Mouse (Mus musculus) lung, postnatal 25 days (tissue): ENCODE measurements around the gene Pa2g4.
"Not testable (repeated sequence)": the region's sequence is repeated elsewhere in the genome, so short reads cannot be mapped to it uniquely, and the experiment has no call there.

Experiments
- DNase-seq: peaks from one replicate; pipeline ENCODE4 v3.0.0; 2022; ENCODE audit warnings: low spot score

The Pa2g4 gene

DNA sequence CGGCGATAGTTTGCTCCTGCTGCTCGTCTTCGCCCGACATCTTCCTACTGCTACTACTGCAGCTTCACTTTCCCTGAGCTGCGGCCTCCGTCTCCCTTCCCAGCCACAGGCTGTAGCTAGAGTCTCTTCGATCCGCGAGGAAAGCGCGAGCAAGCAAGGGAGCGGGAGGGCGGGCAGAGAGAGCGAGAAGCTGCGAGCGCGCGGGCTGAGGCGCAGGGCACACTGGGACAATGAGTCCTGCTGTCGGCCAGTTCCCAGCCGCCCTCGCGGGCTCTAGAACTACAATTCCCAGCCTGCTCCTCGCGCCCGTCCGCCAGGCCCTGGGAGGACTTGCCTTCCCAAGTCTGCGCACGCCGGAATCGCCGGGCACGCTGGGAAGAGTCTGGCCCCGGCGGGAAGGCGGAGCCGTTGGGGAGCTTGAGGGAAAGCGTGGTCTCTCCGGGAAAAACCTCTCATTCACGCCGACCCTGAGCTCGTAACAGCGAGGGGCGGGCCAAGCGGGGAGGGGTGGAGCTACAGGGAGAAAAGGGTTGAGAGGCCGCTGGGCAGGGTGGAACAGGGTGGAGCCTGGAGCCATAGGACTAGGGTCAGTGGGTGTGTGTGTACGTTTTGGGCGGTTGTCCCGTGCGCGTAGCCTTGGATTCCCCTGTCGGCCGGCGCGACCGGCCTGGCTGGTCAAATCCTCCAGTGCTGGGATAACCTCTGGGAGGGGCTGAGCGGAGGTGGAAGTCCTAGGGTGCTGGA lies at the start of gene Pa2g4:
Gene Pa2g4, minus strand, starts transcription at position 200 of the 744 bp plus-strand sequence.
- DNase-seq: peak; percentile 99

- DNase-seq: no peak
Measured at GRCm38 (mm10) chr10:128614934-128615333, 49.1 kb upstream of the Pa2g4 start.

GRCm38 (mm10) chr10:128613820-128614219 lies 48.0 kb upstream of the Pa2g4 start:
- DNase-seq: not testable (repeated sequence)

GRCm38 (mm10) chr10:128613154-128613440 lies 47.3 kb upstream of the Pa2g4 start:
- no peak for DNase-seq

DNA sequence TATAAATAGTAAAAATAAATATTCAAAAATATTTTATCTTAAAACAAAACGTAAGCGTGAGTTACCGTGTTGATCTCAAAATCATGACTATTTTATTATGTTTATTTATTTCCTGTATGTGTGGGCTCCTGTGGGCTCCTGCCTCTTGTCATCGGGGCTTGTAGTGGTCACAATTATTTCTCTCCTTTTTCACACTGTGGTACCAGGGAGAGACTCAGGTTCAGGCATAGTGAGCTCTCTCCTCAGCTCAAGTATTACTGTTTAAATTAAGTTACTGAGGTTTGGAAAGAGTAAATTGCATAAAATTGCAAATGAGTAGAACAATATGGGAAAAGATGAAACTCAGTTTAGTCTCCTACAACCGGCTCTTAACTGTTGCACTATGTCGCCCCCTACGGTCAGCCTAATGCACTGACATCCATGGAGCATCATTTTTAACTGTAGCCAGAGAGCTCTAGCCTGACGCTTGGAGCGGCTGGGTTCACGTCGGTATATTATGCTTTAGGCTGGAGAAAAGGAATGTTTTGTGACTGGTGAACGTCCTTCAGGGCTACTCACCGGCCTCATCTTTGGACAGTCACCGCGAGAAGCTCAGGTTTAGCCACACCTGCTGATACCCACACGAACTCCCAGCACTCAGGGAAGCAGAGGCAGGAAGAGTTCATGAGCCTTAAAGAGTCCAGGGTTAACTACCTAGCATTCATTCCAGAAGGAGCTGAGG lies 46.8 kb upstream of the Pa2g4 start:
- peak; percentile 73 for DNase-seq

DNA sequence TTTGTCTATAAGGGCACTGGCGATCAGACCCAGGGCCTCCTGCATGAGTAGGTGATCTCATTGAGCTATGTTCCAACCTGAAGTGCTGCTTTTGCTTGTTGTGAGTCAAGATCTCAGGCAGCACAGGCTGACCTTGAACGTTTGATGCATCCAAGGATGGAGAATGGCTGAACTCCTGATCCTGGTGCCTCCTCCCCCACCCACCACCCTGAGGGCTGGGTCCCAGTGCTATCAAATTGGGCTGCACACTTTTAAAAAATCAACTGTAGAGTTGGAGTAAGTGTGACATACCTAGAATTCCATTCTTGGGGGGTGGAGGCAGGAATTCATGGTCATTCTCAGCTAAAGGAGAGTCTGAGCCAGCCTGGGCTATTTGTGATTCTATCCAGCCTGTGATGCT lies 40.7 kb upstream of the Pa2g4 start:
- no peak for DNase-seq

DNA sequence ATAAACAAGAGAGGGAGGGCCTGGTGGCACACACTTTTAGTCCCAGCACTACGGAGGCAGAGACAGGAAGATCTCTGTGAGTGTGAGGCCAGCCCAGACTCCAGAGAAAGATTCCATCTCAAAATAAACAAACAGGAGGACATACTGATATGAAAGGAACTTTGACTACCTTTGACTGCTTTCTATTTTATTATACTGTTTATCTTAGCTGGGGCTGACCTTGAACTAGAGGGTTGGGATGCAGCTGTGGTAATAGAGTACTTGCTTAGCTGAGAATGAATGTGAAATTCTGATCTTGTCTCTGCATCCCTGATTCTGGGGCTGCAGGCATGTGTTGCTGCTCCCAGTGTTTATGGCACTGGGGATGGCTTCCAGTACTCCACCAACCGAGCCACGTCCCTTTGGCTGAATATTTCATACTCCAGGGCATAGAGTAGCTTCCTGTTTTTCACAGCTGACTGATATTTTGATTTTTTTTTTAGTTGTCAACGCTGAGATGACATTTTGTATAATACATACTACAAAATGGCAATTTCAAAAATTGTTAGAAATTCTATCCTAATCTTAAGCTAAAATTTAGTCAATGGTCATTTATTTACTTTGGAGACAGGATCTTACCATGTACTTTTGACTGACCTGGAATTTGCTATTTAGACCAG lies 36.8 kb upstream of the Pa2g4 start:
- no peak for DNase-seq

- no peak for DNase-seq
Measured at GRCm38 (mm10) chr10:128601499-128601898, 35.7 kb upstream of the Pa2g4 start.

DNA sequence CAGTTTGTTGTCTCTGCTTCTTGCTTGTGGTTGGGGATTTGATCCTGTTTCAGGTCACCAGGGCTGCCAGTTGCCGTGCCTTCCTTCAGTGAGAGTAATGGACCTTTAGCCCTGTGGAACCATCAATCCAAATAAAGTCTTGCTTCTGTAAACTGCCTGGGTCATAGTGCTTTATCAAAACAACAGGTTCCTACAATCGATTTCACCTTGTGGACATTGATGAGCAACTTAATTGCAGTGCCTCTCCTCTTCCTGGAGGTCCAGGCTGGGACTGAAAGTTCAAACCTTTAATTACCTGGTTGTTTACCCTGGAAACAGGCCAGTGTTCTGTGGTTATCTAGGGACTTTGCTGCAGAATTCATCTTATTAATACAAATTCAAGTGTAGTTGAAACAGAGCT lies 32.7 kb upstream of the Pa2g4 start:
- DNase-seq: no peak

- no peak for DNase-seq
Measured at GRCm38 (mm10) chr10:128592797-128593196, 27.0 kb upstream of the Pa2g4 start.

GRCm38 (mm10) chr10:128591436-128591835 lies 25.6 kb upstream of the Pa2g4 start:
- no peak for DNase-seq

- peak; percentile 59 for DNase-seq
Measured at GRCm38 (mm10) chr10:128590193-128590690, 24.5 kb upstream of the Pa2g4 start.

- DNase-seq: peak; percentile 77
Measured at GRCm38 (mm10) chr10:128589464-128590192, 23.8 kb upstream of the Pa2g4 start, which contains the start of gene Erbb3. Gene Erbb3 (minus strand): TSS chr10:128589652.

DNA sequence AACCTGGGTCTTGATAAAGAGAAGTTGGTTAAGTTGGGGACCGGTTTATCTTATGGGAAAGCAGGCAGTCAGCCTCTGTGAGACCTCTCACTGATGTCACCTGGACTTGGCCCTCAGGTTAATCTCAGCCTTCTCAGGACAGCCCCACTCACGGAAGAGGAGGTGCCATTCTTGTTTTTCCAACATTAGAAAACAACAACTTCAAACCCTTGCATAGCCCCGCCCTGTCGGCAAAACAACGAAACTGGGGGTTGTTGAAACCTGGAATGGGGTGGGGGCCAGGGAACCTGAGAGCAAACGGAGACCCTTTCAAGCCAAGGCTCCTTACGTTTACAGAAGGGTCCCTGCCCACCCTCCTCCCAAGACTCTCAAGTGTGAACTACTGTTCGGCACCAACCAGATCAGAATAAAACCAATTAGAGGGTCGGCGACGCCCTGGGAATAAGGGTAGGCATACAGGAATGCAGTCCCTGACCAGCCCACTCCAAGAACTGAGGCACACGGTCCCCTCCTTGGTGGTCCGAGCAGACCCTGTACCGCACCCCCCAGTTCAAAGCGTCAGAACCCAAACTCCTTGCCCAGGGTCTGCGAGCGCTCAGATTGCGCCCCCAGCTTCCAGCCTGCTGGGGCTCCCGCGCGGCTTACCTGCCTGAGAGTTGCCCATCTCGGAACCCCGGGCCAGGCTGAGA lies 23.1 kb upstream of the Pa2g4 start:
- peak; percentile 44 for DNase-seq

DNA sequence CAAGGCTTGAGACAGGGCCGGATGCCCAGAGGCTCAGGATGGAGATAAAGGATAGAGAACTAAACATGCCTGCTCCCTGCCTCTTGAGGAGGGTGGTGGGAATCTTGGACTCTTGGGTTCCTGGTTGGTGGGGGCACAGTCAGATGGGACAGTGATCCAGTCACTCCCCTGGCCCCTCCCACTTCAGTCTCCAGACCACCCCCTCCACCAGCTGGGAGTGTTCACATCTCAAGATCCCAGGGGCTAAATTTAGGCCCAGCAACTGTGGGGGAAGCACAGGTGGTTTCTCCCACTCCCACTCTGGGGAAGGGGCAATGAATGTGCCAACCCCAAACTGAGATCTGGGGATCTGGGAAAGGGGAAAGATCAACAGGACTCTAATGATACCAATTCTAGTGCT lies 22.3 kb upstream of the Pa2g4 start:
- DNase-seq: no peak

GRCm38 (mm10) chr10:128587697-128588096 lies 21.9 kb upstream of the Pa2g4 start:
- no peak for DNase-seq

DNA sequence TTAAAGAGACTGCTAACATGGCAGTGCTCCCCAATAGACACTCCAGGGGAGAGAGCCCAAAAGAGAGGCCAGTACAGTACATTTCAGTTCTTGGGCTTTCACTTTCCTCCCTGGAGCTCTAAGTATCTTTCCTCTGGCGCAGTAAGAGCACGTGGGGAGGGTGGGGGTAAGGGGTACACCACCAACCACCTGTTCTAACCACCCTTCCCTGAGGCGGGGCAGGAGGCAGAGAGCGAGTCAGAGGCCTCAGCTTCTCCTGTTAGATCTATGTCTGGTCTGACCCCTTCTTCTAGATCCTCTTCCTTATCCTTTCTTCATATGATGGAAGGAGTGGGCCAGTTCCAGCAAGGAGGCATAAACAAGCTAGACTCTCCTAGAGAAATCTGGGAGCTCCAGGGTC lies 21.3 kb upstream of the Pa2g4 start:
- DNase-seq: no peak

- no peak for DNase-seq
Measured at GRCm38 (mm10) chr10:128586546-128586945, 20.8 kb upstream of the Pa2g4 start.

- peak; percentile 90 for DNase-seq
Measured at GRCm38 (mm10) chr10:128584386-128584785, 18.6 kb upstream of the Pa2g4 start.

GRCm38 (mm10) chr10:128583644-128584043 lies 17.9 kb upstream of the Pa2g4 start:
- DNase-seq: peak; percentile 91

- no peak for DNase-seq
Measured at GRCm38 (mm10) chr10:128579731-128580130, 13.9 kb upstream of the Pa2g4 start.

DNA sequence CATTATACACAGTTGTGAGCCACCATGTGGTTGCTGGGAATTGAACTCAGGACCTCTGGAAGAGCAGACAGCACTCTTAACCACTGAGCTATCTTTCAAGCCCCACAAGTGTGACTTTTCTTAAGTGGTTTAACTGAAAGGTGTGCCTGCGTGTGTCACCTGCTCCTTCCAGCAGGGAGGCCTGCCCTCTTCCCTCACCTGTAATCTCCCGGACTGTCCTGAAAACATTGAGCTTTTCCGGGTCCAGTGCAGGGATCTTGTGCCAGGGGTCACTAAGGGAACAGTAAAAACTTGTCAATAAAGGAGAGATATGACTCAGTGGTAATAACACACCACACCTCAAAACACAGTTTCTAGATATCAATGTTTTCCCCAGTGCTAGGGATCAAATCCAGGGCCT lies 13.5 kb upstream of the Pa2g4 start:
- no peak for DNase-seq
